Mouse (Mus musculus): Measurements from ENCODE around the gene Zbtb18.

The Zbtb18 gene

GRCm38 (mm10) chr1:177442196-177442808 lies at the start of gene Zbtb18:
Gene Zbtb18, plus strand, starts transcription at chr1:177442351.
- peak; percentile 73 for DNase-seq (ENCODE audit: low spot score)

- DNase-seq (ENCODE audit: low spot score) = no peak
Measured at GRCm38 (mm10) chr1:177397455-177397854, 44.7 kb upstream of the Zbtb18 start.

- no peak for DNase-seq (ENCODE audit: low spot score)
Measured at GRCm38 (mm10) chr1:177405170-177405569, 37.0 kb upstream of the Zbtb18 start.

- peak; percentile 34 for DNase-seq (ENCODE audit: low spot score)
Measured at GRCm38 (mm10) chr1:177408690-177409089, 33.5 kb upstream of the Zbtb18 start.

GRCm38 (mm10) chr1:177410769-177411348 lies 31.3 kb upstream of the Zbtb18 start:
- no peak for DNase-seq (ENCODE audit: low spot score)

GRCm38 (mm10) chr1:177411359-177412358 lies 30.5 kb upstream of the Zbtb18 start:
- DNase-seq (ENCODE audit: low spot score) = peak; percentile 58

GRCm38 (mm10) chr1:177419331-177419730 lies 22.8 kb upstream of the Zbtb18 start:
- no peak for DNase-seq (ENCODE audit: low spot score)

- DNase-seq (ENCODE audit: low spot score) = no peak
Measured at GRCm38 (mm10) chr1:177420126-177420525, 22.0 kb upstream of the Zbtb18 start.

GRCm38 (mm10) chr1:177427862-177428261 lies 14.3 kb upstream of the Zbtb18 start:
- DNase-seq (ENCODE audit: low spot score) = no peak

GRCm38 (mm10) chr1:177428338-177428737 lies 13.8 kb upstream of the Zbtb18 start:
- DNase-seq (ENCODE audit: low spot score) = no peak

- no peak for DNase-seq (ENCODE audit: low spot score)
Measured at GRCm38 (mm10) chr1:177429067-177429466, 13.1 kb upstream of the Zbtb18 start.

GRCm38 (mm10) chr1:177440411-177440810 lies 1.7 kb upstream of the Zbtb18 start:
- DNase-seq (ENCODE audit: low spot score) = peak; percentile 27

GRCm38 (mm10) chr1:177440981-177441491 lies 1.1 kb upstream of the Zbtb18 start:
- DNase-seq (ENCODE audit: low spot score) = peak; percentile 30

GRCm38 (mm10) chr1:177441492-177442195 lies 507 bp upstream of the Zbtb18 start:
- DNase-seq (ENCODE audit: low spot score) = peak; percentile 97

GRCm38 (mm10) chr1:177442821-177443723 lies 921 bp downstream of the Zbtb18 start:
- peak; percentile 41 for DNase-seq (ENCODE audit: low spot score)

- no peak for DNase-seq (ENCODE audit: low spot score)
Measured at GRCm38 (mm10) chr1:177443724-177444482, 1.8 kb downstream of the Zbtb18 start.

GRCm38 (mm10) chr1:177444483-177444810 lies 2.3 kb downstream of the Zbtb18 start:
- DNase-seq (ENCODE audit: low spot score) = peak; percentile 75

GRCm38 (mm10) chr1:177444941-177445340 lies 2.8 kb downstream of the Zbtb18 start:
- DNase-seq (ENCODE audit: low spot score) = no peak

GRCm38 (mm10) chr1:177445461-177446130 lies 3.4 kb downstream of the Zbtb18 start:
- peak; percentile 48 for DNase-seq (ENCODE audit: low spot score)

GRCm38 (mm10) chr1:177447086-177447485 lies 4.9 kb downstream of the Zbtb18 start:
- peak; percentile 65 for DNase-seq (ENCODE audit: low spot score)

Data from embryo, embryonic 10 days (tissue).